Mouse (Mus musculus) megakaryocyte, embryonic 14.5 days (primary cell): ENCODE measurements around the gene Fahd2a.

Source experiments
- FLI1 ChIP-seq: IDR thresholded peaks from 2 replicates; pipeline ENCODE4 v1.6.1; 2012; ENCODE audit warnings: low read length, inconsistent platforms, mixed read lengths
- GATA1 ChIP-seq: IDR thresholded peaks from 3 replicates; pipeline ENCODE4 v1.6.1; 2012; ENCODE audit warnings: mixed read lengths, low read length, inconsistent platforms, borderline replicate concordance

- TF ChIP-seq GATA1, result no peak
- no peak for TF ChIP-seq FLI1
Measured at GRCm38 (mm10) chr2:127435135-127435534, 9.2 kb downstream of the Fahd2a start.
